Mouse (Mus musculus): ENCODE measurements around the gene Fam19a1. TPM values are rescaled to one million over a fixed set of nuclear protein-coding genes. Genes with fewer than 3 reads are reported as not detected.

Fam19a1 gene
- total and polyA plus RNA-seq, 3 experiments = 0.49 TPM; not detected in 2

GRCm38 (mm10) chr6:96648742-96649141, 535.8 kb downstream of the Fam19a1 start:
- no peaks in the 10 kb centered on the region for H3K4me1 ChIP-seq (ENCODE audit: insufficient read depth, low read depth, low read length)
- H3K27me3 ChIP-seq (ENCODE audit: insufficient read depth, low read length) = no peaks in the 10 kb centered on the region
- H3K9me3 ChIP-seq (replicated peaks) = peaks cover 10% of the 10 kb centered on the region; the same call in 1 of the 2 replicates
- ATAC-seq (ENCODE audit: extremely low read depth, insufficient number of reproducible peaks, low FRiP score, poor library complexity, severe bottlenecking) (no peak), DNase-seq (ENCODE audit: low spot score) (no peak)
- TF ChIP-seq CTCF (IDR thresholded peaks at IDR 0.05; ENCODE audit: low read depth, low read length) (no peak), GATA1 (IDR thresholded peaks at IDR 0.05; ENCODE audit: borderline replicate concordance, low read length) (no peak), TAL1 (conservative IDR thresholded peaks at IDR 0.05; ENCODE audit: low read depth, low read length) (no peak), GATA2 (IDR thresholded peaks at IDR 0.05; ENCODE audit: borderline replicate concordance, low read depth, low read length) (no peak), POLR2AphosphoS5 (IDR thresholded peaks at IDR 0.05; ENCODE audit: insufficient replicate concordance, low read depth, low read length) (no peak)
- H3K36me3 ChIP-seq (replicated peaks) = no peaks in the 10 kb centered on the region
- no peak overlapping the region for H3K4me3 ChIP-seq (ENCODE audit: low read depth, low read length)

GRCm38 (mm10) chr6:96649267-96649666, 536.3 kb downstream of the Fam19a1 start:
- H3K36me3 ChIP-seq (replicated peaks) = no peaks in the 10 kb centered on the region
- no peak for ATAC-seq (ENCODE audit: extremely low read depth, insufficient number of reproducible peaks, low FRiP score, poor library complexity, severe bottlenecking)
- H3K27me3 ChIP-seq (ENCODE audit: insufficient read depth, low read length) = no peaks in the 10 kb centered on the region
- TF ChIP-seq CTCF (IDR thresholded peaks at IDR 0.05; ENCODE audit: low read depth, low read length) = no peak
- no peak for TF ChIP-seq GATA1 (IDR thresholded peaks at IDR 0.05; ENCODE audit: borderline replicate concordance, low read length)
- TF ChIP-seq TAL1 (conservative IDR thresholded peaks at IDR 0.05; ENCODE audit: low read depth, low read length) = no peak
- no peak for TF ChIP-seq GATA2 (IDR thresholded peaks at IDR 0.05; ENCODE audit: borderline replicate concordance, low read depth, low read length)
- no peak for TF ChIP-seq POLR2AphosphoS5 (IDR thresholded peaks at IDR 0.05; ENCODE audit: insufficient replicate concordance, low read depth, low read length)
- H3K4me1 ChIP-seq (ENCODE audit: insufficient read depth, low read depth, low read length) = no peaks in the 10 kb centered on the region
- no peak for DNase-seq (ENCODE audit: low spot score)
- H3K9me3 ChIP-seq (replicated peaks) = peaks cover 10% of the 10 kb centered on the region; the same call in 1 of the 2 replicates
- no peak overlapping the region for H3K4me3 ChIP-seq (ENCODE audit: low read depth, low read length)

- peaks cover 7% of the 10 kb centered on the region for H3K9me3 ChIP-seq (replicated peaks)
- no peak for ATAC-seq (ENCODE audit: extremely low read depth, insufficient number of reproducible peaks, low FRiP score, poor library complexity, severe bottlenecking)
These were observed 553.4 kb downstream of the Fam19a1 start for GRCm38 (mm10) chr6:96666311-96666710.

GRCm38 (mm10) chr6:96677813-96678212, 564.9 kb downstream of the Fam19a1 start:
- Histone ChIP-seq H3K4me3 (ENCODE audit: low read depth, low read length) (no peak overlapping the region), H3K4me1 (ENCODE audit: insufficient read depth, low read depth, low read length) (no peaks in the 10 kb centered on the region), H3K9me3 (replicated peaks) (peaks cover 3% of the 10 kb centered on the region), H3K27me3 (ENCODE audit: insufficient read depth, low read length) (no peaks in the 10 kb centered on the region), H3K36me3 (replicated peaks) (no peaks in the 10 kb centered on the region)
- DNase-seq (ENCODE audit: low spot score) (no peak), ATAC-seq (ENCODE audit: extremely low read depth, insufficient number of reproducible peaks, low FRiP score, poor library complexity, severe bottlenecking) (no peak)
- no peak for TF ChIP-seq CTCF (IDR thresholded peaks at IDR 0.05; ENCODE audit: low read depth, low read length)
- no peak for TF ChIP-seq GATA1 (IDR thresholded peaks at IDR 0.05; ENCODE audit: borderline replicate concordance, low read length)
- no peak for TF ChIP-seq POLR2AphosphoS5 (IDR thresholded peaks at IDR 0.05; ENCODE audit: insufficient replicate concordance, low read depth, low read length)
- no peak for TF ChIP-seq TAL1 (conservative IDR thresholded peaks at IDR 0.05; ENCODE audit: low read depth, low read length)
- no peak for TF ChIP-seq GATA2 (IDR thresholded peaks at IDR 0.05; ENCODE audit: borderline replicate concordance, low read depth, low read length)

More at GRCm38 (mm10) chr6:96666311-96666710, 553.4 kb downstream of the Fam19a1 start:
- Histone ChIP-seq H3K4me3 (ENCODE audit: low read depth, low read length) (no peak overlapping the region), H3K36me3 (replicated peaks) (no peaks in the 10 kb centered on the region), H3K4me1 (ENCODE audit: insufficient read depth, low read depth, low read length) (no peaks in the 10 kb centered on the region), H3K27me3 (ENCODE audit: insufficient read depth, low read length) (no peaks in the 10 kb centered on the region)
- TF ChIP-seq GATA1 (IDR thresholded peaks at IDR 0.05; ENCODE audit: borderline replicate concordance, low read length) (no peak), POLR2AphosphoS5 (IDR thresholded peaks at IDR 0.05; ENCODE audit: insufficient replicate concordance, low read depth, low read length) (no peak), GATA2 (IDR thresholded peaks at IDR 0.05; ENCODE audit: borderline replicate concordance, low read depth, low read length) (no peak), TAL1 (conservative IDR thresholded peaks at IDR 0.05; ENCODE audit: low read depth, low read length) (no peak), CTCF (IDR thresholded peaks at IDR 0.05; ENCODE audit: low read depth, low read length) (no peak)
- DNase-seq (ENCODE audit: low spot score) = no peak

Other genes starting within 250 kb of the Fam19a1 start
- not detected in 2 replicates for gene 1700123L14Rik, start 53.1 kb downstream of the Fam19a1 start, total RNA-seq (2014; fragmentation: Nextera tagmentation)
- gene 1700123L14Rik, start 53.1 kb downstream of the Fam19a1 start, total RNA-seq (2017) = not detected in 2 replicates
- gene 1700123L14Rik, start 53.1 kb downstream of the Fam19a1 start, polyA plus RNA-seq (2012) = not detected in 2 replicates

Data from G1E (cell line).